Mouse (Mus musculus): ENCODE data around the gene Ppp1r12a.

DNA sequence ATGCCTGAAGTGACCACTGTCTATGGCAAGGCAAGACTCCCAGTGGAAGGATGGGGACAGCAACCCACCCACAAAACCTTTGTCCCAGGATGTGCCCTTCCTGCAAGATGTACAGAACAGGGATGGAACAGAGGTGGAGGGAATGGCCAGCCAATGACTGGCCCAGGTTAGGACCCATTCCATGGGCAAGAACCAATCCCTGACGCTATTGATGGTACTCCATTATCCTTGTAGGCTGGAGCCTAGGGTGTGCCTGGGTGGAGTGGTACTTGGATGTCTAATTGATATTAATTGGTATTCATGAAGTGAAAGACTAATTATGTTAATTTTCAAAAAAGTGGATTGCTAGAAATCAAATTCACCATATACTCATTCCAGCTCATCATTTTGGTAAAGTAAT is 35.5 kb downstream of the Ppp1r12a start:
- TF ChIP-seq POLR2A (IDR thresholded peaks at IDR 0.05; ENCODE audit: extremely low read depth, insufficient read depth, low read length) (no peak), CTCF (IDR thresholded peaks at IDR 0.05; ENCODE audit: extremely low read depth, insufficient read depth, low read length) (no peak)
